Mouse (Mus musculus): Measurements from ENCODE around the gene Gm49388.
A peak's percentile ranks its signal among the peaks of the same experiment; 100 is the strongest.
"Not testable (repeated sequence)": the region's sequence is repeated elsewhere in the genome, so short reads cannot be mapped to it uniquely, and the experiment has no call there.

The Gm49388 gene

DNA sequence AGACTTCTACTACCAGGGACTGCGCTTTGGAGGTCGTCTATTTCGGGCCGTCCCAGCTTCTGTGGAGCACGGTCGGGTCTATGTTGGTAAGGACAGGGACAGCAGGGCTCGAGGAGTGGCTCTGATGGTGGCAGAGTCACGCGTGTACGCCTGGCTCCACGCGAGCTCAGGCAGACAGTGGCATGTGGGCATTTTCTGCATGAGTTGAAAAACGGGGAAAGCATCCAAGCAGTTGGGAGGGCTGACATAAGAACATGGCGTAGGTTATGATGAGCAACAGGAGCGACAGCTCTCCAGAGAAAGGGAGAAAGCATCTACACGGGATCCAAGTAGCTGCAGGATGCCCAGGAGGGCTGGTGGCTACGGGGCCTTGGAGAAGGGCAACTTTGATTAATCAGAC, 16.9 kb downstream of the Gm49388 start:
- no peak for DNase-seq (ENCODE audit: low spot score)

DNA sequence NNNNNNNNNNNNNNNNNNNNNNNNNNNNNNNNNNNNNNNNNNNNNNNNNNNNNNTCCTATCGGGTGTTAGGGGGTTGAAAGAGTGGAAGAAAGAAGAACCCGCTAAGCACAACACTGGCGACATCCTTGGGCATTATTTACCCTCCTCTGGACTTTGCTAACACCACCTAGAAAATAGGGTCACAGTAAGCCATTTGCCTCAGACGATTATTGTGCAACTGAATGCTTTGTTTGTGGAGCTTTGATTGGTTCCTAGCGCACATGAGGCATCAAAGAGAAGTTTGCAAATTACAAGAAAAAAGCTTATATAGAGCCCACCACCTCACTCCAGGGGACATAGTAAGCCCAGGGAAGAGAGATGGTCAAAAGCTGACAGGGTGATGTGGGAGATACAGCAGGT, 23.4 kb downstream of the Gm49388 start:
- no peak for DNase-seq (ENCODE audit: low spot score)

DNA sequence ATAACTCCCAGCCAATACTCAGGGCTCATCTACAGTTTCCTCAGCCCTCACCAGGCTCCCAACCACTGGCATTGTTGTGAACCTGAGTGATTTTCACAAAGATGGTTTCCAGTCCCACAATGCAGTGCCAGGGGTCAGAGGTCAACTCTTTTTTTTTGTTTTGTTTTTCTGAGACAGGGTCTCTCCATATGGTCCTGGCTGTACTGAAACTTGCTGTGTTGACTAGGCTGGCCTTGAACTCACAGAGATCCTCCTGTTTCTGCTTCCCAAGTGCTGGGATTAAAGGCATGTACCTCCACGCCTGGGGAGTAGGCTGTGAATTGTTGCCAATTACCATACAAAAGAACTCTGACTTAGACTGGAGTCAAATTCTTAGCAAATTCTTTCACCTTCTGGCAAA, 24.4 kb downstream of the Gm49388 start:
- DNase-seq (ENCODE audit: low spot score): no peak

DNA sequence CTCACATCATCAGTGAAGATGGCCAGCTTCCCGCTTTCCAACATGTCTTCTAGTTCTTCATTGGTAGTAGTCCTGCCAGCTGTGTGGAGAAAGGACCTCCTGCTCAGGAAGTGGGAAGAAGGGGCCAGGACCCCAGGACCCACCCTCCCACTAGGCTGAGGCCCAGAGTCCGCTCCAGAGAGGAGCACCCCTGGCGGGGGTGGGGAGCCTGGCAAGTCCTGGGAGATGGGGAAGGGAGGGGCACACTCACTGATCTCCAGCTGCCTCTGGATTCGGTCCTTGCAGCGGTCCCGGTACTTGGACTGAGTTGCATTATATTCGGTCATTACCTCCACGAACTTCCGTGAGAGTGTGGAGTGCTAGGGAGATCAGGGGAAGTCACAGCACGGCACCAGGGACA, 25.2 kb downstream of the Gm49388 start:
- no peak for DNase-seq (ENCODE audit: low spot score)

DNA sequence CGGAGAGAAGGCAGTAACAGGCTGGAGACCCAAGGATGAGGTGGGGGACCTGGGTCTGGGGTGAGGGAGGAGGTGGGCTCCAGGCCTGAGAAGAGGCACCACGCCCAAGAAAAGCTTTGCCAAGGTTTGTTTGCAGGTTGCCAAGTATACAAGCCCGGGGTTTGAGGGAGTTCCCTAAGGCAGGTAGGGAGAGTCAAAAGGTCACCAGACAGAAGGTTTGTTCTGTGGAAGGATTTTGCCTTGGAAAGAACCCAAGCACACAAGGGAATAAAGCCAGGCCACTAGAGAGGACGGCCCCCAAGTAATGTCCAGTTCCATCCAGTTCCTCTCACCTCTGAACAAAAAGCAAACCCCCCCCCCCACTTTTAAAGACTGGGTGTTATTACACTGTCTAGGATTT, 25.8 kb downstream of the Gm49388 start:
- DNase-seq (ENCODE audit: low spot score): no peak

DNA sequence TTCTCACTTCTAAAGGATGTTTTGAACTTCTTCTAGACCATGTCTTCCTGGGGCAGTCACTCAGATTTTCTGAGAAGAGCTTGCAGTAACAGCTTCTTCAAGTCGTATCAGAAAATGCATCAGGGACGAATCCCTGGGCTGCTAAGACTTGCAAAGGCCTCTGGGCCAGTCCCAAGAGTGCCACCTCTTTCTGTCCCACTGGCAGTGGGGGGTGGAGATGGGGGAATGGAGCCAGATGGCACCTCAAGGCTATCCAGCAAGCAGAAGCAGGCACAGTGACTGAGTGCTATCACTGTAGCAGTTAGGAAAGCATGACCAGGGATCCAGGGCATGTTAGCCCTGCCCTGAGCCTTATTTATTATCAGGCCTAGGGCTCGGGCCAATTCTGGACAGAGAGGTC, 26.9 kb downstream of the Gm49388 start:
- DNase-seq (ENCODE audit: low spot score): no peak

DNA sequence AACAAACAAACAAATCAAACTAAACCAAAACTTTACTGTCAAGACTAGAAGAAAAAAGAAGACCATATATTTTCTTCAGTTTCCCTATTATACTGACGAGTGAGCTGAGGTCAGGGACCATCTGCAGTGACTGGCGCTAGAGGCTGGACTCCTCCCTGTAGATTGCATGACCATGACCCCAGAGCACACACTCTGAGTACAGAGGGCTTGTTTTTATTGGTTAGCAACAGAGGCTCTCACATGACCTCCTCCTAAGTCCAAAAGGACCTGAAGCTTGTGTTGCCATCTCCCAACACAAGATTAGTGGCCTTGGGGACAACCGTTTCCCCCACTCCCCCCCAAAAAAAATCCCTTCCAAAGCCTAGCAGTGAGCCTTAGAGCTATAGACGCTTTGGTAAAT, 28.4 kb downstream of the Gm49388 start:
- DNase-seq (ENCODE audit: low spot score): no peak

DNA sequence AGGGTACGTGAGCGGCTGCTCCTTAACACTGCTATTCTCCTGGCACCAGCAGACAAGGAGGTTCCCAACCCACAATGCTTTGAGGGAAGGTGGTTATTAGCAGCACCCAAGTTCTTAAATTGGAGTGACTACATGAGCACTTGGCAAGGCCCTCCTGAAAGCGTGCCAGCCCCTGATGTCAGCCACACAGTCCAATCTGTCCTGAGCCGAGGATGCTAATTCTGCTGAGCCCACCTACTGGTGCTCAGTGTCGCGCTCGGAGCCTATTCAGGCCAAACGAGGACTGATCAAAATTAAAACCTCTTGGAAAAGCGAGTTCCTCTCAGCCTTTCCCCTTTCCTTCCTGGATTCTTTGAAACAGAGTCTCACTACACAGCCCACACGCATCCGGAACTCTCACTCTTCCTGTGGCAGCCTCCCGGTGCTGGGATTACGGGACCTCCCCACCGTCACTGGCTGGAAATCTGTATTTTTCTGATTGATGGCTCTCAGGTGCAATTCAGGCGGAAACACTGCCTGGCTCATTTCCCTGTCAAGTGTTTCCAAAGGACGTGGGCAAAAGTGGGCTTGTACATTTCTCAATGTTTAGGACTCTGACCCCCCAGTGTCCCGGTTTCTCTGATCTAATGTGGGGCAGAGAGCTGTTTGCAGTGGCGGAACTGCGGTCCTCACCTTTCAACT, 29.0 kb downstream of the Gm49388 start:
- DNase-seq (ENCODE audit: low spot score): peak; percentile 81

DNA sequence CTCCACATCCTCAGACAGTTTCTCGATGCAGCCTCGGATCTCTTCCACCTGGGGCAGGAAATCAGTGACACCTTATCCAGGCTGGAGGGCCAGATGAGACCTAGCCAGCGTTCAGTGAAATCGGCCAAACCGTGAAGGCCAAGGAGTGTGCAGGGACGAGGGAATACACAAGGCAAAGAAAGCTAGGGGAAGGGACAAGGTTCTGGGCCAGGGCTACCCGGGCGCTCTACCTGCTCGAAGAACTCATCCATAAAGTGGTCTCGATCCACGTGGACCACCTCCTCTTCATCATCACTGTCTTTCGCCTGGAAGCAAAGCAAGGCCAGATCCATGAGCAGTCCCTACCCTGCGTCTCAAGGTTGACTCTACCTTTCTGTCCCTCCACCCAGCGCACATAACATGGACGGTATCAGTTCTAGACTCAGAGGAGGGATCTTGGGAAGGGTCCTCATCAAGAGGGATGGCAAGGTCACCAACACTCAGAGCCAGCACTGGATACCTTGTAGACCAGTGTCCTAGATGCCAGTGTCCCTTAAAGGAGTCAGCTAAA, 29.8 kb downstream of the Gm49388 start:
- DNase-seq (ENCODE audit: low spot score): no peak

DNA sequence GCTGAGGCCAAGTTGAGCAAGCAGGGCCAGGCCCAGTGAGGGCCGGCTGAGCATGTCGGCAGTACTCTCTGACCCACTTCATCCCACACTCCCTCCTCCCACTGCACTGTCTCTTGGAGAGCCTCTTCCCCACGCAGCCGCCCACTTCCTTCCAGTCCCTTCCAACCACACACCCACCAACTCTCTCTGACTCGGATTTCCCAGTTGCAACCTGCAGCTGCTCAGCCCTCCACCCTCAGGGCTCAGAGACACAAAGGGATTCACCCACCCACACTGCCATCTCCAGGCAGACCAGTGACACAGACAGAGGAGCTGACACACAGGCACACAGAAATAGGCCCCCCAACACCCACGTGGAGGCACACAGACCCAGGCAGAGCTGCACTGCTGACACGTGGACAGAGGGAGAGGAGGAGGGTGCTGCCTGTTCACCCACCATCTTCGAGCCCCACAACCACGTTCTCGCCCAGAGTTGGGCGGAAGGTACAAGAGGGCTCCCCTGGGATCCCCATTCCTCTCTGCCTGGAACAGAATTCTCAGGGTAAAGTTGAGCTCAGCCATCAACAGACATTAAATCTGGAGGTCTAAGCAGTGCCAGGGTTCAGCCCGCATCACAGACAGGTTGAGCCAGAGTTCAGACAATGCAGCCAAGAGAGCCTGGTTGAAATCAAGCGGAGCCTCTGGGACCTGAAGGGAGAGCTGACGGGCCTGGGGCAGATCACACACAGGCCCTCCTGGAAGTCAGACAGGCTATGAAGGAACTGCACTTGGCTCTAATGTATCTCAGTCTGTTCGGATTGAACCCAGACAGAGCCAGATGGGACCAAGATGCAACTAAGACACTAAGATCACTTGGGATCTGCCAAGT, 30.8 kb downstream of the Gm49388 start:
- DNase-seq (ENCODE audit: low spot score): peak; percentile 70

DNA sequence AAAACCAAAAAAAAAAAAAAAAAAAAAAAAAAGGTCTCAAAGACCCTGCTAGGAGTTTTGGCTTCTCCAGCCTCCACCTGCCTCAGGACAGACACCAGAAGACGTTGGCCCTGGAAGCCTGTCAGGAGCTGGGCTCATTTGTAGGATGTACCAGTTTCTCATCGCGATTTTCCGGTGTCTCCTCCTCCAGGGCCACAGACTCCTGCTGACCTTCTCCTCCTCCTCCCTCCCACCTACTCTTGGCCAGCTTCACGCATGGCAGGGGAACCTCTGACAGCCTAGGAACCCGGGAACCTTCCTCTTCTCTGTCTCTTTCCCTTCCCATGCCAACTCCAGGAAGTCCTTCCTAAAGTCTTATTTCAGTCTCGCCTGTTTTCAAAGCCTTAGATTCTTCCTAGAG, 31.6 kb downstream of the Gm49388 start:
- DNase-seq (ENCODE audit: low spot score): no peak

DNA sequence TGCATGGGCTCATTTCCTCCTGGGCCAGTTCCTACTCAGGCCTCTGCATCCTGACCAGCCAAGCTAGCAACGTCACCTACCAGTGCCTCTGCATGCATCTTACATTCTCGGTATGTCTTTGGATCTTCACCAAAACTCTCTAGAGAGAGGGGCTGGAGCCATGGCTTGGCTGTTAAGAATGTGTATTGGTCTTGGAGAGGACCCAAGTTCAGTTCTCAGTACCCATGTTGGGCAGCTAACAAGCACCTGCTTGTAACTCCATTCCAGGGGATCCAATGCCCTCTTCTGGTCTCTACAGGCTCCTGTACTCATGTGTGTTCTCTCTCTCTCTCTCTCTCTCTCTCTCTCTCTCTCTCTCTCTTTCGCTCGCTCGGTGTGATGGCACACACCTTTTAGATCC, 32.4 kb downstream of the Gm49388 start:
- no peak for DNase-seq (ENCODE audit: low spot score)

DNA sequence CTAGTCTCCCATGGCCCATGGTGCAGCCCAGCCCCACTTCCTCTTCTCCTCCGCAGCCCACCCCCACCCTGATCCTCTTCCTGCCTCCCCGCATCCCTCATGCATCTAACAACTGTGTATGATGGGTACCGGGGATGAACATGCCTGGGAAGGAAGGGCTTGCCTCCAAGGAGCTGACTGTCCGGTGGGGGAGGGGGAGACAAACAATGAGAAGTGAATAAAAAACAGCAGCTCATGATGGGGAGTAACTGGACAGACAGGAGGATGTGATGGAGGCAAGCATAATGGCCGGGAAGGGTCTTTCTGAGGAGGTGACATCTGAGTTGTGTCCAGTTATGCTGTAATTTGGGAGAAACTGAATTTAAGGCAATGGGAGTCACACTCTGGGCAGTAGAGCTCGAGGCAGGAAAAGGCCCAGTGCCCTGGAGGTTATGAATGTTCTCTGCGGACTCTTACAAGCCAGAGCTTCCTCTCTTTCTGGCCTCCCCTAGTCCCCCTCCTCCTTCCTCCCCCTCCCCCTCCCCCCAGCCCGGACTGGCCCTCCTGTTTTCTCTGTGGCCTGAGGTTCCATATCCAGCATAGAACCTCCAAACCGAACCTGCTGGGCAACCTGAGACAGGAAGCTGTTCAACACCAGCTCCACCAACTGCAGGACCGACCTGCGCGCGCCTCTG, 35.6 kb downstream of the Gm49388 start:
- no peak for DNase-seq (ENCODE audit: low spot score)

DNA sequence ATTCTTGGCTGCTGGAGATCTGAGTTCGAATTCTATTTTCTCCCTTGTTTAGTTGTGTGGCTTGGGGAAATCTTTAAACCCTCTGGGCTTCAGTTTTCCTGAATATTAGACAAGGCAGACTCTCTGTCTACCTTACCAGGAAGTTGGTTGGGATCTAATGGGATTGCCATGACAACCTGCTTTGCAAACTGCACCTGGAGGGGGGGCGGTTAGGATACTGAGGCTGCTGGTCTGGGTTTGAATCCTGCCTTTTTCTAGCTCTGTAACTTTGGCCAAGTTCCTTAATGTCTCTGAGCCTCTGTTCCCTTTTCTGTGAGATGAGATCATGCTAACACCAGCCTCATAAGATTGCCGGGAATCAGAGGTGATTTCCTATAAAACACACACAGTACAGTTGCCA, 37.1 kb downstream of the Gm49388 start:
- DNase-seq (ENCODE audit: low spot score): no peak

DNA sequence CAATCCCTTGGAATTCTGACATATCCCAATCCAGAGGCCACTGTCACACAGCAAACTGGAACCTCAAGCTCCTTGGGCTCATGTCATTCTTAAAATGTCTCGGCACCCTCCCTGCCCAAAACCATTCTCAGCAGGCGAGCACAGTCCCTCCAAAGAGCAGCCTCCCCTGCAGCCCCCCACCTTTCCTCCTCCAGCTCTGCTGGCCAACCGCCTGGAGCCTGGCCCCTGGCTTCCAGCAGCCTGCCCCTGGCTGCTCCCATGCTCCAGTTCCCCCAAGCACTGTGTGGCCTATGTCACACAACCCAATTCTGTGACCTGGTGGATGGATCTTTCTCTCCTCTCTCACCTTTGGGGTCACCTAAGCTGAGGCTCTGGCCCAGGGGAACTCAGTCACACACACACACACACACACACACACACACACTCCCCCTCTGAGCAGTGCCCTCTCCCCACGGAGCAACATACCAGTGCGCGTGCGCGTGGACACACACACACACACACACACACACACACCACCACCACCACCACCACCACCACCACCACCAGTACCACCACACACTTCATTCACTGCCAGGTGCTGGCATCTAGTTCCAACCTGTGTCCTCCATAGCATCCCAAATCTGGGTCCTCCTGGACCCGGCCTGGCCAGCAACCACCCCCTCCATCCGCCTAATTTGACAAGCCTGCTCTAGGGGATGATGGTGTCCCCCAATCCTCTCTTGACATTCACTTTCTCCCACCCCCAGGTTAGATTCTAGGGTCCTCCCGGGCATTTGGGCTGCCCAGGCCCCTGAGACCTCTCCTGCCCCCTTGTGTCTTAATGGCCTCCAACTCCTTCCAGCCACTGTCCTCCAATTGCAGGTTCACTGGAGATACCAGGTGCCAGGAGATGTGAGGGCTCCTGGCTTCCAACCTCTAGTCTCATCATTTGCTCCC, 38.1 kb downstream of the Gm49388 start:
- DNase-seq (ENCODE audit: low spot score): no peak

DNA sequence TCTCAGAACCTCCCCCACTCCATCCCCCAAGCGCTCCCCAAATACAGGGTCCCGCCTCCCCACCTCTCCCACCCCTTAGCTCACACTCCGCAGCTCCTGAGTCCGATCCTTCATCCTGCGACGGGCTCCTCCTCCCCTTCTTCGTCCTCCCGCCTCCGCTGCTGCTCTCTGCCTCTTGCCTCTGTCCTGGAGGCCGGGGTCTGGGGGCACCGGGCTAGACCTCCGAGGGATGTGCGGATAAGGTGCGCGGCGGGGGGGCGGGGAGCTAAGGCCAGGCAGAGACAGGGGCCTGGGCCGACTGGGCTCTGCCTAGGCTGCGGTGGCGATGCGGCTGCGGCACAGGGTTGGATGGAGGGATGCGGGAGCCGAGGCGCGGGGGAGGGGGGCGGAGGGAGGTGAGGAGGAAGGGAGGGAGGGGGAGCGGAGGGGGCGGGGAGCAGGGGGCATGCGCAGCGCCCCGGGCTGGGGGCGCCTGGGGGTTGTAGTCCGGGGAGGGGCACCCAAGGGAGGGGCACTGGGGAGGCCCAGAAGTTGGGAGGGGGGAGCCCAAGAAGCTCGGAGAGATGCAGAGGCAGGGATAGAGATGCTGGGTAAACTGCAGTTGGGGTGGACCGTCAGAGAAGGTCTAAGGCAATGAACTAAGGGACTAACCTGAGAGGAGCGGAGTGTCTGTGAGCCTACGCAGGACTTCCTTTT, 38.9 kb downstream of the Gm49388 start, which contains the start of the genes Stx4a and Stx1b:
TSS of gene Stx4a (plus strand) at position 119 of the 696 bp plus-strand sequence.
TSS of gene Stx1b (minus strand) at position 374 of the 696 bp plus-strand sequence.
- DNase-seq (ENCODE audit: low spot score): peak; percentile 58

DNA sequence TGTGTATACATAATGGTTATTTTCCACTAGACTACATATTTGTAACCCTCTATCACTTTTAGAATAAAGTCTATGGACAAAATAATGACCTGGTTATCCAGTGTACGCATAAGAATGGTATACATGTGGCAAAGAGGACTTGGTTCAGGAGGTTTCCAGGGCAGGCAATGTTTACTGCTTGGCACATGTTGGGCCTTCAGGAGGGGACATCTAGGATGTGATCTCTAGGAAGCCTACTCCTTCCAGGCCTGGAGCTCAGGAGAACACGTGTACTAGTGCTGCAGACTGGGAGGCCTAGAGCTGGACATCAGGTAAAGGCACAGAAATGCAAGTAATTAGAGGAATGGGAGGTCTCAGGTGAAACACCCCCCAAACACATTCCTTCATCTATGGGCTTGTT, 50.1 kb downstream of the Gm49388 start:
- DNase-seq (ENCODE audit: low spot score): no peak

DNA sequence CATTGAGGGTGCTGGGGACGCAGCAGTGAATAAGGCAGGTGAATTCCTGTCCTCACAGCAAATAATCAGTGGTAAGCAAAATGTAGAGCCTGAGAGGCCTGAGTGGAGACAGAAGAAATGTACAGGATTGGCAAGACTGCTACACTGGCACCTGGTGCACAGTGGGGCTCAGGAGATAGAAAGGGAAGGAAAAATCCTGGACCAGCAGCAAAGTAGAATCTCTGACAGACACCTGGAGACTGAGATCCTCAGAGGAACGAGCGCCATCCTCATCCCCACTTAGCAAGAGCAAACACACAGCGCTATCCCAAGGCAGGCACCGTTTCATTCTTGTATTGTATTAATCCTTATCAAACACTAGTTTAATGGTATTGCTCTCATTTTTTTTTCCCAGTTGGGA, 52.1 kb downstream of the Gm49388 start:
- DNase-seq (ENCODE audit: low spot score): no peak

DNA sequence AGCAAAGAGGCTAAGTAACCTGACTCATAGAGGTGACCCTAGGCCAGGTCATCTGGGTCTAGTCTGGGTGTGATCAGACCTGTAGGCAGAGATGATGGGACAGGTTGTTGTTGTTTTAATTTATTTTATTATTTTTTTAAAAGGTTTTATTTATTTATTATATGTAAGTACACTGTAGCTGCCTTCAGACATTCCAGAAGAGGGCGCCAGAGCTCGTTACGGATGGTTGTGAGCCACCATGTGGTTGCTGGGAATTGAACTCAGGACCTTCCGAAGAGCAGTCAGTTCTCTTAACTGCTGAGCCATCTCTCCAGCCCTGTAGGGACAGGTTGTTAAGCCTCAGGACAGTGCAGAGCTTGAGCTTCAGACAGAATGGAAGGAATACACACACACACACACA, 52.5 kb downstream of the Gm49388 start:
- DNase-seq (ENCODE audit: low spot score): not testable (repeated sequence)

DNA sequence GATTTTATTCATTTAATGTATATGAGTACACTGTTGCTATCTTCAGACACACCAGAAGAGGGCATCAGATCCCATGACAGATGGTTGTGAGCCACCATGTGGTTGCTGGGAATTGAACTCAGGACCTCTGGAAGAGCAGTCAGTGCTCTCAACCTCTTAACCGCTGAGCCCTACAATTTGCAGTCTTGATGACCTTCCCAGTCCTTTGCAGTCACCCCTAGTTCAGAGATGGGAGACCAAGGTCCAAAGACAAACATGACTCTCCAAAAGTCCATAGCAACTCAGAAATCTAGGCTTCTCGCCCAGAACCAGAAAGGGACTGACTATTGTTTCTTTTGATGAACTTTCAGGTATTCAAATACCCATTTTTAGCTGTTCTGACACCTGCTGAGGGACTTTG, 54.6 kb downstream of the Gm49388 start:
- not testable (repeated sequence) for DNase-seq (ENCODE audit: low spot score)

DNA sequence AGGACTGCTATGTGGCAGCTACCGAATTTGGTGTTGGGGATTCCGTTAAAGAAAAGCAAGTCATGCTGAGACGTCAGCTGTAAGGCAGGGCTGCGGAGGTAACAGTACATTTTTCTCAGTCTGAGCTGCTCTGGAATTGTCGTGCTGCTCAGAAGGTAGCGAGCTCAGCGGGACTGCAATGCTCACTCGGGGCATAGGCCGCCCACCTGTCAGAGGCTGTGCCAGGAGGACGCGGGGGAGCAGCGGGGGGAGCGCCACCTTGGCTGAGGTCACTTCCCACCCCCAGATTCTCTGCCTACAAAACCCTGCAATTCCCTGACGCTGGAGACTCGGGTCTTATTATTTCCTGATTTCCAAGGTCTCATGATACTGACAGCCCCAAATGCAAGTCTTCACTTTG, 55.5 kb downstream of the Gm49388 start:
- DNase-seq (ENCODE audit: low spot score): no peak

All from layer of hippocampus, adult 11-12 months (tissue).